Mouse (Mus musculus): Measurements from ENCODE around the gene Fam172a.

The Fam172a gene

GRCm38 (mm10) chr13:78174191-78174590, 472.4 kb downstream of the Fam172a start:
- H3K36me3 ChIP-seq (ENCODE audit: control insufficient read depth, insufficient read depth, low read length, poor library complexity, severe bottlenecking): no peaks in the 10 kb centered on the region
- DNase-seq (ENCODE audit: low read depth, low spot score): no peak
- H3K27me3 ChIP-seq (ENCODE audit: control insufficient read depth, insufficient read depth, low read length, poor library complexity, severe bottlenecking): no peaks in the 10 kb centered on the region; the same call in 1 of the 2 replicates

GRCm38 (mm10) chr13:78174891-78175290, 473.1 kb downstream of the Fam172a start:
- no peaks in the 10 kb centered on the region; the same call in 1 of the 2 replicates for H3K27me3 ChIP-seq (ENCODE audit: control insufficient read depth, insufficient read depth, low read length, poor library complexity, severe bottlenecking)
- H3K36me3 ChIP-seq (ENCODE audit: control insufficient read depth, insufficient read depth, low read length, poor library complexity, severe bottlenecking): no peaks in the 10 kb centered on the region
- no peak for DNase-seq (ENCODE audit: low read depth, low spot score)

- DNase-seq (ENCODE audit: low read depth, low spot score): peak; percentile 26
These were observed 474.1 kb downstream of the Fam172a start for GRCm38 (mm10) chr13:78175821-78176380.

GRCm38 (mm10) chr13:78177381-78177950, 475.6 kb downstream of the Fam172a start:
- Histone ChIP-seq H3K36me3 (ENCODE audit: control insufficient read depth, insufficient read depth, low read length, poor library complexity, severe bottlenecking) (no peaks in the 10 kb centered on the region), H3K27me3 (ENCODE audit: control insufficient read depth, insufficient read depth, low read length, poor library complexity, severe bottlenecking) (no peaks in the 10 kb centered on the region; the same call in 1 of the 2 replicates)
- no peak for DNase-seq (ENCODE audit: low read depth, low spot score)

More at GRCm38 (mm10) chr13:78175821-78176380, 474.1 kb downstream of the Fam172a start:
- H3K36me3 ChIP-seq (ENCODE audit: control insufficient read depth, insufficient read depth, low read length, poor library complexity, severe bottlenecking): no peaks in the 10 kb centered on the region
- H3K27me3 ChIP-seq (ENCODE audit: control insufficient read depth, insufficient read depth, low read length, poor library complexity, severe bottlenecking): no peaks in the 10 kb centered on the region; the same call in 1 of the 2 replicates

- no peak for DNase-seq (ENCODE audit: low read depth, low spot score)
- no peaks in the 10 kb centered on the region for H3K36me3 ChIP-seq (ENCODE audit: control insufficient read depth, insufficient read depth, low read length, poor library complexity, severe bottlenecking)
- H3K27me3 ChIP-seq (ENCODE audit: control insufficient read depth, insufficient read depth, low read length, poor library complexity, severe bottlenecking): peaks cover 2% of the 10 kb centered on the region; the same call in 1 of the 2 replicates
These were observed 476.2 kb downstream of the Fam172a start for GRCm38 (mm10) chr13:78178021-78178420.

GRCm38 (mm10) chr13:78178771-78179170, 476.9 kb downstream of the Fam172a start:
- peaks cover 3% of the 10 kb centered on the region; the same call in 1 of the 2 replicates for H3K27me3 ChIP-seq (ENCODE audit: control insufficient read depth, insufficient read depth, low read length, poor library complexity, severe bottlenecking)
- H3K36me3 ChIP-seq (ENCODE audit: control insufficient read depth, insufficient read depth, low read length, poor library complexity, severe bottlenecking): no peaks in the 10 kb centered on the region
- no peak for DNase-seq (ENCODE audit: low read depth, low spot score)

DNA sequence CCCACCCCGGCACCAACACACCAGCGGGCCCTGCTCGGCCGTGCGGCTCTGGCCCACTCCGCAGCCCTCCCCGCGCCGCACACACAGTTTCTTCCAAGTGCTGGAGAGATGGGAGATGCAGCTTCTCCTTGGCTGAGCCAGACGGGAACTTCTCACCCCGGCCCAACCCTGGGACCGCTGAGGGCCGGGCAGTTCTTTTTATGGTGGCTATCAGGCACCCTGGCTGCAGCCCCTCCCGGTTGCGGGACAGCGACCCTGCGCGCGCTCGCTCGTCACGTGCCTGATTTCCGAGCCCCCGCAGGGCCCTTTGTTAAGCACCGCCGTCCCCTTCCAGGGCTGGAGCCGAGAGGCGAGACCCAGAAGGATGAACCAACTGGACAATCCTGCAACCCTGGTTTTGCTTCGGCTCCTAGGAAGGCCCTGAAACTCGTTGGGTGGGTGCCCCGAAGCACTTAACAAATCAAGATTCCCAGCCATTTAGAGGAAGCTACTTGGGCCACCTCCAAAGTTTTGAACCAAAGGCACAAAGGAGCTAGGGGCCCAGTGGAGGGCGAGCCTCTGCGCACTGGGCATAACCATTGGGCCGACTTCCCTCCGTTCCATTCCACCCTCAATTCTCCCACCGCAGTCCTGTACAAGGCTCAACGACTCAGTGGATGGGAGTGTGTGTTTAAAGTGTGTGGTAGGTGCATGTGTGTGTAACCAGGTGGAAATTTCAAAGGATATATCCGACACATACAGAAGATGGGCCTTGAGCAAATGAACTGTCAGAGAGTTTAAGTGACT, 477.7 kb downstream of the Fam172a start:
- DNase-seq (ENCODE audit: low read depth, low spot score): no peak
- Histone ChIP-seq H3K27me3 (ENCODE audit: control insufficient read depth, insufficient read depth, low read length, poor library complexity, severe bottlenecking) (peaks cover 3% of the 10 kb centered on the region; the same call in 1 of the 2 replicates), H3K36me3 (ENCODE audit: control insufficient read depth, insufficient read depth, low read length, poor library complexity, severe bottlenecking) (no peaks in the 10 kb centered on the region)

- H3K27me3 ChIP-seq (ENCODE audit: control insufficient read depth, insufficient read depth, low read length, poor library complexity, severe bottlenecking): peaks cover 3% of the 10 kb centered on the region; the same call in 1 of the 2 replicates
- DNase-seq (ENCODE audit: low read depth, low spot score): no peak
- H3K36me3 ChIP-seq (ENCODE audit: control insufficient read depth, insufficient read depth, low read length, poor library complexity, severe bottlenecking): no peaks in the 10 kb centered on the region
These were observed 478.4 kb downstream of the Fam172a start for GRCm38 (mm10) chr13:78180261-78180660.

- peaks cover 3% of the 10 kb centered on the region; the same call in 1 of the 2 replicates for H3K27me3 ChIP-seq (ENCODE audit: control insufficient read depth, insufficient read depth, low read length, poor library complexity, severe bottlenecking)
- H3K36me3 ChIP-seq (ENCODE audit: control insufficient read depth, insufficient read depth, low read length, poor library complexity, severe bottlenecking): no peaks in the 10 kb centered on the region
- no peak for DNase-seq (ENCODE audit: low read depth, low spot score)
These were observed 479.5 kb downstream of the Fam172a start for GRCm38 (mm10) chr13:78181071-78181929.

DNA sequence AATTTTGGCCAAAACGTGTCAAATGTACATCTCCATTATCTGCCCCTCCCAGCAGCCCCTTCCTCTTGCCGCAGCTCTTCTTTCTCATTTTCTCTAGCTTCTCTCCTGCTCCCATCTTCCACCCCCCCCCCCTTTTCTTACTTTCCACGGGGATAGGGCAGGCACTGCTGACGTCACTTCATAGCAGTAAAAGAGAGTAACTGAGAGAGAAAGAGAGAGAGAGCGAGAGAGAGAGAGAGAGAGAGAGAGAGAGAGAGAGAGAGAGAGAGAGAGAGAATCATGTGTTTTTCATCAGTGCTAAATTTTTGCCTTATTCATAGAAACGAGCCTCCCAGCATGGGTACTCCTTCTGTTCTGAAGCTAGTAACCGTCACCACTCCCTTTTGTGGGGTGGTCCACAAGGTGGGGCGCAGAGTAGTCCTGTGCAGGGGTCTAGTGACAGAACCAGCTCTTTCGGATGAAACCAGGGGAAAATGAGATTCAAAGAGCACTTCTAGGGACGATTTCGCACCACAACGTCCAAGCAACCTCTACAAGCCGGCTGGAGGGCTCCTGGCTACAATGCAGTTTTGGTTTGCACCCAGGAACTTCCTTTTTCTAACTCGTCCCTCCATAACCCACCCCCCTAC, 480.2 kb downstream of the Fam172a start:
- H3K36me3 ChIP-seq (ENCODE audit: control insufficient read depth, insufficient read depth, low read length, poor library complexity, severe bottlenecking): no peaks in the 10 kb centered on the region
- no peak for DNase-seq (ENCODE audit: low read depth, low spot score)

GRCm38 (mm10) chr13:78183004-78183403, 481.2 kb downstream of the Fam172a start:
- Histone ChIP-seq H3K27me3 (ENCODE audit: control insufficient read depth, insufficient read depth, low read length, poor library complexity, severe bottlenecking) (peaks cover 3% of the 10 kb centered on the region; the same call in 1 of the 2 replicates), H3K36me3 (ENCODE audit: control insufficient read depth, insufficient read depth, low read length, poor library complexity, severe bottlenecking) (no peaks in the 10 kb centered on the region)
- no peak for DNase-seq (ENCODE audit: low read depth, low spot score)

More for the DNA sequence above, 480.2 kb downstream of the Fam172a start:
- H3K27me3 ChIP-seq (ENCODE audit: control insufficient read depth, insufficient read depth, low read length, poor library complexity, severe bottlenecking): peaks cover 3% of the 10 kb centered on the region; the same call in 1 of the 2 replicates

GRCm38 (mm10) chr13:78183986-78184385, 482.2 kb downstream of the Fam172a start:
- DNase-seq (ENCODE audit: low read depth, low spot score): no peak
- peaks cover 3% of the 10 kb centered on the region; the same call in 1 of the 2 replicates for H3K27me3 ChIP-seq (ENCODE audit: control insufficient read depth, insufficient read depth, low read length, poor library complexity, severe bottlenecking)

DNA sequence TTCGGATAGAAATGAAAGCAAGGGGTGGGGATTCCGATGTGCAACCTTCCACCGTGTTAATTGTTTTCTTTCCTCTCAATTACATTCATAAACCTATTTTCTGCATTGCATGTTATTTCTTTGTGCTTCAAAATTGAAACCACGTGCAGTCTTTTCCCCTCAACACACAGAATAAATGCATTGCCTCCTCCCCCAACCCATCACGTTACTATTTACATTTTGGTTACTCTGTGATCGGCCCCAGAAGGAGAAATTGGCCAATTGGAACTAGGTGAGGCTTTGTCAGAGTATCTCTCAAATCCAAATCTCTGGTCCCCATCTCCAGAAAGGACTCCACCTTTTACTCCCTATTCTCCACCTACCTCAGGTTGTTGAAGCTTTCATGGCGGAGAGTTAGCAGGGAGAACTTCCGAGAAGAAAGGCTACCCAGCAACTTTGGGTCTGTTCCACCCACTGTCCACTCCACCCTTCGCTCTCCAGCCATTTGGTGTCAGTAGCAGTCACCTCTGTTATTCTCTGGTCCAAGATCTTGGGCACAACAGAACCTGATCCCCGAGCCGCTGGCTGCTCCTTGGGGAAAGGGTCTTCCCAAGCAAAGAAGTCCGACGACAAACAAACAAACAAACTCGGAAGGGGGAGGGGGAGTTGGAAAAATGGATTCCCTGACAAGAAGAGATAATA, 483.1 kb downstream of the Fam172a start:
- no peak for DNase-seq (ENCODE audit: low read depth, low spot score)
- H3K27me3 ChIP-seq (ENCODE audit: control insufficient read depth, insufficient read depth, low read length, poor library complexity, severe bottlenecking): peaks cover 3% of the 10 kb centered on the region; the same call in 1 of the 2 replicates
- no peaks in the 10 kb centered on the region for H3K36me3 ChIP-seq (ENCODE audit: control insufficient read depth, insufficient read depth, low read length, poor library complexity, severe bottlenecking)

More at GRCm38 (mm10) chr13:78183986-78184385, 482.2 kb downstream of the Fam172a start:
- H3K36me3 ChIP-seq (ENCODE audit: control insufficient read depth, insufficient read depth, low read length, poor library complexity, severe bottlenecking): no peaks in the 10 kb centered on the region

All from splenic B cell, adult 2 months (primary cell).